Mouse (Mus musculus) frontal cortex, adult 2 months (tissue): ENCODE data around the gene Serpina9. TPM values are rescaled to one million over a fixed set of nuclear protein-coding genes. Genes with fewer than 3 reads are reported as not detected.
"Not testable (repeated sequence)": the region's sequence is repeated elsewhere in the genome, so short reads cannot be mapped to it uniquely, and the experiment has no call there.

ENCODE experiments used
- DNase-seq, 2 experiments: peaks; one replicate each; pipeline ENCODE4 v3.0.0; 2022; ENCODE audit warnings: low spot score in 1 of 2; ENCODE audit errors: extremely low spot score in 1 of 2
- polyA plus RNA-seq: library from polyadenylated mRNA; depleted of rRNA; stranded (reverse); fragments of >200 nt; gene quantifications from 2 replicates; pipeline ENCODE4 v1.2.3, GENCODE M21; 2012

The Serpina9 gene
- polyA plus RNA-seq, 1 experiment = 1.5 TPM

GRCm38 (mm10) chr12:103992945-103993344 is 20.6 kb downstream of the Serpina9 start:
- peak; percentile 22 to 70 for DNase-seq

GRCm38 (mm10) chr12:103989857-103990256 is 23.7 kb downstream of the Serpina9 start, which contains the start of gene Serpina11:
TSS of gene Serpina11 (minus strand) at chr12:103989957.
- DNase-seq = no peak

- no peak for DNase-seq
These were observed 24.1 kb downstream of the Serpina9 start for GRCm38 (mm10) chr12:103989514-103989767.

GRCm38 (mm10) chr12:103988754-103989513 is 24.6 kb downstream of the Serpina9 start:
- DNase-seq = no peak

GRCm38 (mm10) chr12:103985868-103986267 is 27.7 kb downstream of the Serpina9 start:
- no peak for DNase-seq

GRCm38 (mm10) chr12:103984935-103985334 is 28.6 kb downstream of the Serpina9 start:
- peak in 1 of 2 experiments; percentile 84 for DNase-seq

- no peak for DNase-seq
These were observed 31.8 kb downstream of the Serpina9 start for GRCm38 (mm10) chr12:103981646-103982360.

GRCm38 (mm10) chr12:103978294-103978693 is 35.3 kb downstream of the Serpina9 start:
- no peak for DNase-seq

GRCm38 (mm10) chr12:103977846-103978245 is 35.7 kb downstream of the Serpina9 start:
- DNase-seq = peak in 1 of 2 experiments; percentile 41

GRCm38 (mm10) chr12:103977060-103977459 is 36.5 kb downstream of the Serpina9 start:
- DNase-seq = no peak

GRCm38 (mm10) chr12:103971080-103971479 is 42.5 kb downstream of the Serpina9 start:
- DNase-seq = peak in 1 of 2 experiments; percentile 38

GRCm38 (mm10) chr12:103969577-103970116 is 43.9 kb downstream of the Serpina9 start:
- no peak for DNase-seq

- DNase-seq = no peak
These were observed 46.8 kb downstream of the Serpina9 start for GRCm38 (mm10) chr12:103966761-103967160.

GRCm38 (mm10) chr12:103963288-103963687 is 50.3 kb downstream of the Serpina9 start:
- no peak for DNase-seq

GRCm38 (mm10) chr12:103962860-103963259 is 50.7 kb downstream of the Serpina9 start:
- no peak for DNase-seq

GRCm38 (mm10) chr12:103962337-103962736 is 51.2 kb downstream of the Serpina9 start:
- no peak for DNase-seq

GRCm38 (mm10) chr12:103961716-103962115 is 51.8 kb downstream of the Serpina9 start:
- no peak for DNase-seq

- DNase-seq = no peak
These were observed 54.8 kb downstream of the Serpina9 start, which contains the start of gene Serpina1e for GRCm38 (mm10) chr12:103958798-103959197. TSS of gene Serpina1e (minus strand) at chr12:103958975.

- not testable (repeated sequence) for DNase-seq
These were observed 57.0 kb downstream of the Serpina9 start for GRCm38 (mm10) chr12:103956555-103956954.

GRCm38 (mm10) chr12:103952972-103953371 is 60.6 kb downstream of the Serpina9 start:
- not testable (repeated sequence) for DNase-seq

GRCm38 (mm10) chr12:103946243-103946642 is 67.3 kb downstream of the Serpina9 start:
- DNase-seq = no peak
